Mouse (Mus musculus): ENCODE data around the gene Smg5. TPM values are rescaled to one million over a fixed set of nuclear protein-coding genes. Genes with fewer than 3 reads are reported as not detected.
A peak's percentile ranks its signal among the peaks of the same experiment; 100 is the strongest.
"Not testable (repeated sequence)": the region's sequence is repeated elsewhere in the genome, so short reads cannot be mapped to it uniquely, and the experiment has no call there.

Smg5 gene
- total RNA-seq, 2 experiments from 2014 or later: 63.7 to 71.6 TPM

DNA sequence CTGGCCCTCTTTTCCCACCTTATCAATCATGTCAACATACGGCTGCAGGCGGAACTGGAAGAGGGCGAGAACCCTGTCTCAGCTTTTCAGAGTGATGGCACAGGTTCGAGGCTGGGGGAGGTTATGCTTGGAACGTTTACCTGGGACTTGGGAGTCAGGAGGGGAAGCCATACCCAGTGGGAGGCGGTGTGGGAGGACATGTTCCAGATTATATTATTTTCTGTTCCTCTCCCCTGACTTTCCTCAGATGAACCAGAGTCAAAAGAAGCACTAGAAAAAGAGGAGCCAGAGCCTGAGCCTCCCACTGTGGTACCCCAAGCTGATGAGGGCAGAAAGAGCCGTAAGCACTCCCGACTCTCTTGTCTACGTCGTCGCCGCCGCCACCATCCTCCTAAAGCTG lies 14.7 kb downstream of the Smg5 start:
- no peak for DNase-seq (ENCODE audit: extremely low spot score in 1 of 2, low spot score in 1 of 2)

DNA sequence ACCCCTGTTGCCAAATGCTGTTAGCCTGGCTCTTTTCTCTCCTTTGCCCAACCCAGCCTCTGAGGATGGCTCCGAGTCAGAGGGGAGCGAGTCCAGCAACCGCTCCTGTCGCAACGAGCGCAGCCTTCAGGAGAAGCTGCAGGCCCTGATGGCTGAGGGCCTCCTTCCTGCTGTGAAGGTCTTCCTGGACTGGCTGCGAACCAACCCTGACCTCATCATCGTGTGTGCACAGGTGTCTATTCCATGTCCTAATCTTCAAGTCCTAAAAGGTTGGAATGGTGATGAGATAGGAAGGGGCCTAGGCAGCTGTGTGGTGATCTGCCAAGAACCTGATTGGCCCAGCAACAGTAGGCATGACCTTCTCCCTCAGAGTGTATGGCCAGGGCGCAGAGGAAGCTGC lies 16.8 kb downstream of the Smg5 start:
- DNase-seq (ENCODE audit: extremely low spot score in 1 of 2, low spot score in 1 of 2): no peak

DNA sequence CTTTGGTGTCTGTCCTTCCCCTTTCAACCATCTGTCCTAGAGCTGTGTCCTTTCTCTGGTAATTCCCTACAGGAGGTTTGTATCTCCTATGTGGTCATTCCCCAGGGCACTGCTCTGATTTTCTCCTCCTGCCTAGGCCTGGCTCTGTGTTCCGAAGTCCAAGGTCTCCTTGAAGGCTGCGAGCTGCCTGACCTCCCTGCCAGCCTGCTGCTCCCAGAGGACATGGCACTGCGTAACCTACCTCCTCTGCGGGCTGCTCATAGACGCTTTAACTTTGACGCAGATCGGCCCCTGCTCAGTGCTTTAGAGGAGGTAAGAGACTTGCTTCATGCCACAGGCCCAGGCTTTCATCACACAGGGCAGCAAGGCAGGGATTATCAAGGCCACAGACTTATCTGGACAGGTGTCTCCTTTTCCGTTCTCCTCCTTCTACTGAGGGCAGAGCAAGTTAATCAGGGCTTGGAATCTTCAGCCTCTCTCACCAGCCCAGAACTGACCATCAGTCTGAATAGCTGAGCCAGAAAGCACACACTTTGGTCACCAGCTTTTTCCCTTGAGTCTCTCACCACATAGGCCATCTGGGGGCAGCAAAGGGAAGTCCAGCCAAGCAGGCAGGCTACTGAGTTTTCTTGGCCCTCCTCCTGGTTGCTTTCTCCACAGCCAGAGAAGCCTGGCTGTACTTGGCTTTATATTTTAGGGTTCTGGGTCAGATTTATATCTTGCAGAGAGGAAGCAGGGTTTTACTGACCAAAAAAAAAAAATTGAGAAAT lies 18.5 kb downstream of the Smg5 start:
- DNase-seq (ENCODE audit: extremely low spot score in 1 of 2, low spot score in 1 of 2): no peak

DNA sequence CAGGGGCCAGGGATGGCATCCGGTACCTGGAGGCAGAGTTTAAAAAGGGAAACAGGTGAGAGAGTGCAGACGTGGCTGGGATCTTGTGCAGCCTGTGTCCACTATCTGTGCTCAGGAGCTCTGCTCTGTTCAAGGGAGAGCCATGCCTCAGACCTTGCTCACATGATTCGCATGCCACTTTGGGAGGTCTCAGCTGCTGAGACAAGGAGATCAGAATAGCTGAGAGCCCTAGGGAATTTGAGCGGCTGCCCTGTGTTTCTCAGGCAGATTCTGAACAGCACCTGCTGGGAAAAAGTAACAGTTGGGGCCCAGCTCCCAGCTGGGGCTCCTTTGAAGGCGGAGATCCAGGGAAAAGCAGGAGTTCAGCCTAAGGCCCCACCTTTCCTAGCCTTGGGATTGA lies 23.5 kb downstream of the Smg5 start:
- DNase-seq (ENCODE audit: extremely low spot score in 1 of 2, low spot score in 1 of 2): no peak

DNA sequence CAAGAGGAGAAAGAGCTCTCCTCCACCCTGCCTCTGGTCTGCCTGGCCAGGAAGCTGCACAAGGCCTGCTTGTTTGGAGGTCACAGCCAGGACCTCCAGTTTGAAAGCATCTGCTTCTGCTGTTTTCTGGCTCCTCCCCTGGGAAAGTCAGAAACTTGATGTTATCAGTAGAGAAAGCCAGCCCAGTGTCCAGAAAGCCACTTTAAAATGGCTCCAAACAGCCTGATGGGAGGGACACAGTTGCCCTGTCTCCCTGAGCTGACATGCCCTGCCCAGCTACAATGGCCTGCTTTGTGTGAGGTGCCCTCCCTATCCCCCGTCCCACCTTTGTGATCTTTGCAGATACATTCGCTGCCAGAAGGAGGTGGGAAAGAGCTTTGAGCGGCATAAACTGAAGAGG lies 23.9 kb downstream of the Smg5 start:
- DNase-seq (ENCODE audit: extremely low spot score in 1 of 2, low spot score in 1 of 2): no peak

GRCm38 (mm10) chr3:88361096-88361495 lies 25.0 kb downstream of the Smg5 start:
- DNase-seq (ENCODE audit: extremely low spot score in 1 of 2, low spot score in 1 of 2): no peak

DNA sequence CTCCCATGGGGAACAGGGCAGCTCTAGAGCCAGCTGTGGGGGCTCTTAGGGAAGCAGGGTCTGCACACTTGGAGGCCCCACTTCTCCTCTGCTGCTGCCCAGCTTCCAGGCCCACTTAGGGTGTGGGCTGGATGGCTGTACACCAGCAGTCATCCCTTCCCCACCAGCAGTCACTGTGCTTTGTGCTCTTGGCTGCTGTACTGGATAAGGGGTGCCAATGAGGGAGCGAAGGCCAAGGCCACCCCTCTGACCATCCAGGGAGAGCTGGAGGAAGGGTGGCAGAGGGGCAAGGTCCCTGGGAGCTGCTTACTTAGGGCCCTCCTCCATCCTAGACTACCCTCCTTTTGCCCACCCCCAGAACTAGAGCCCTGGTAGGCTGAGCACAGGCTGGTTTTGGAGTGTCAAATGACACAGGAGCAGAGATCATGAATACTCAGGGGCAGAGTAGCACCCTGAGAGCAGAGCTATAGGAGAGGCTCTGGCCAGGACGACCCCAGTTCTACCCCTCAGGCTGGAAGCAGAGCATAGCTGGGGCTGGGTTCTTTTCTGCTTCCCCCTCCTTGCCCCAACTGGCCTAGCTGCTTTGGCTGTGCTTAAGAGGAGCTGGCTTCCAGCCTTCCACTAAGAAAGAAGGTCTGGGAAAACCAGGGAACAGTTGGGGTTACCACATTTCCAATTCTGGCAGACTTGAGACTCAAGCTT lies 25.7 kb downstream of the Smg5 start:
- DNase-seq (ENCODE audit: extremely low spot score in 1 of 2, low spot score in 1 of 2): no peak

GRCm38 (mm10) chr3:88363700-88364099 lies 27.6 kb downstream of the Smg5 start:
- peak in 1 of 2 experiments; percentile 24 for DNase-seq (ENCODE audit: extremely low spot score in 1 of 2, low spot score in 1 of 2)

GRCm38 (mm10) chr3:88364337-88364736 lies 28.3 kb downstream of the Smg5 start, which contains the start of gene Paqr6:
Gene Paqr6 (plus strand): TSS chr3:88364584.
- peak in 1 of 2 experiments; percentile 37 for DNase-seq (ENCODE audit: extremely low spot score in 1 of 2, low spot score in 1 of 2)

- no peak for DNase-seq (ENCODE audit: extremely low spot score in 1 of 2, low spot score in 1 of 2)
Observed at GRCm38 (mm10) chr3:88365705-88366361, 29.8 kb downstream of the Smg5 start.

GRCm38 (mm10) chr3:88366830-88367428 lies 30.9 kb downstream of the Smg5 start:
- DNase-seq (ENCODE audit: extremely low spot score in 1 of 2, low spot score in 1 of 2): peak in 1 of 2 experiments; percentile 20

GRCm38 (mm10) chr3:88367517-88367916 lies 31.5 kb downstream of the Smg5 start:
- not testable (repeated sequence) for DNase-seq (ENCODE audit: extremely low spot score in 1 of 2, low spot score in 1 of 2)

- DNase-seq (ENCODE audit: extremely low spot score in 1 of 2, low spot score in 1 of 2): not testable (repeated sequence)
Observed at GRCm38 (mm10) chr3:88368511-88368910, 32.5 kb downstream of the Smg5 start.

DNA sequence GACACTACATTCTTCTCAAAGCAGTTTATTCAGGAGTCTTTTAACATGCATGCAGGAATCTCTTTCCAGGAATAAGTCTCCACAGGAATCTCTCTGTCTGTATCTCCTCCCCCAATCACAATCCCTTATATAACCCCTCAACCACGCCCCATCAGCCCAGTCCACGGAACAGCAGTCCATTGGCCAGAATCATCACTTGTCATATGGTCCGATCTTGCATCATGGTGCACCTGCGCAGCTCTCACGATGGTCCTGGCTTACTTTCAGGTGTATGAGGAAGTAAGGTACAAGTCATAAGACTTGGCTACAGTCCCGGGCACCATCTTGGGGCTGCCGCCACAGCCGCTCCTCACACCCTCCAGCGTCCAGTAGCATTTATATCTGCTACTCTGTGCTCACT lies 36.6 kb downstream of the Smg5 start, which contains the start of gene Bglap3:
Gene Bglap3, minus strand, starts transcription at position 101 of the 400 bp plus-strand sequence.
- DNase-seq (ENCODE audit: extremely low spot score in 1 of 2, low spot score in 1 of 2): not testable (repeated sequence)

GRCm38 (mm10) chr3:88375750-88376626 lies 39.9 kb downstream of the Smg5 start:
- DNase-seq (ENCODE audit: extremely low spot score in 1 of 2, low spot score in 1 of 2): not testable (repeated sequence)

DNA sequence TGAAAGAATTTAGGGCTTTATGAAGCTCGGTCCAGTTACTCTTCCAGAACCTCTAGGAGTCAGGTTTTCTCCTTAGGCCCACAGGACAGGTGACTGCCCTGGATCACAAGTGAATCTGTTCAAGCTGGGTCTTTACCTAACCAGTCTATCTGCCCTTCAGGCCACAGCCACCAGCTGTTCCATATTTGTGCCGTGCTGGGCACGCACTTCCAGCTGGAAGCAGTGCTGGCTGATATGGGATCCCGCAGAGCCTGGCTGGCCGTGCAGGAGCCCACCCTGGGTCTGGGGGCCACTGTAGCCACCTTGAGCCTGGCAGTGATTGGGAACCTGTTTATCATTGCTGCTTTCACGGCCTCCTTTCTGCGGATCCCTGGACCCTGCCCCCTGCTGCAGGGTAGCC lies 40.6 kb downstream of the Smg5 start:
- DNase-seq (ENCODE audit: extremely low spot score in 1 of 2, low spot score in 1 of 2): not testable (repeated sequence)

GRCm38 (mm10) chr3:88378599-88378998 lies 42.5 kb downstream of the Smg5 start, which contains the start of gene Bglap2:
Gene Bglap2 (minus strand): TSS chr3:88378699.
- not testable (repeated sequence) for DNase-seq (ENCODE audit: extremely low spot score in 1 of 2, low spot score in 1 of 2)

- not testable (repeated sequence) for DNase-seq (ENCODE audit: extremely low spot score in 1 of 2, low spot score in 1 of 2)
Observed at GRCm38 (mm10) chr3:88381389-88382315, 45.6 kb downstream of the Smg5 start.
